Mouse (Mus musculus) erythroid progenitor cell, adult 5-6 weeks (primary cell): ENCODE data around the gene Retreg1. TPM values are rescaled to one million over a fixed set of nuclear protein-coding genes. Genes with fewer than 3 reads are reported as not detected.

Source experiments
- ATAC-seq: replicated peaks from 2 replicates; pipeline ENCODE4 v1.8.0; 2016; ENCODE audit warnings: moderate number of reproducible peaks, mild to moderate bottlenecking, moderate TSS enrichment, inconsistent platforms; ENCODE audit not compliant: poor library complexity, low FRiP score, severe bottlenecking
- total RNA-seq, 2 experiments: library from RNA; stranded (forward) in 1 of 2; stranded (reverse) in 1 of 2; fragments of 150-400 nt in 1 of 2; fragments of 186-747, 209-891 nt in 1 of 2; gene quantifications; 2 replicates each; pipeline versions ENCODE4 v1.2.3 to v1.2.4; 2015 to 2017; ENCODE audit warnings: low replicate concordance in 2 of 2

Gene Retreg1
- total RNA-seq, 2 experiments from 2014 or later = 13.4 to 25.6 TPM

DNA sequence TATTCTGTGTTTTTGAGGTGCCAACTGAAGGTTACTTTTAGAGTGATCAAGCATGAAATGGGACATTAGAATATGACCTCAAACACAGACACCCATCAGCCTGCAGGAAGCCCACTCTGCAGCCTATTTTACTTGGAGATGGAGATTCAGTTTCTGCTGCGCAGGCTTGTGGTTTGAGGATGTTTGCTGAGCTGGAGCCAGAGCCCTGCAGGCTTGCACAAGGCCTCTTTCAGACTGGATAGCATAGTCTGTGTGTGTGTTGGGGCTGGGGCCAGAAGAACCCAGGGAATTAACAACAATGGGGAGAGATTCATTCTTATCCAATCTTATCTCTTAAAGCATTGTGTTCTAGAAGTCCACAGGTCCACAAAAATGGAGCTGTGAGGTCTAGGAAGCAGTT lies 30.6 kb downstream of the Retreg1 start:
- ATAC-seq = no peak

DNA sequence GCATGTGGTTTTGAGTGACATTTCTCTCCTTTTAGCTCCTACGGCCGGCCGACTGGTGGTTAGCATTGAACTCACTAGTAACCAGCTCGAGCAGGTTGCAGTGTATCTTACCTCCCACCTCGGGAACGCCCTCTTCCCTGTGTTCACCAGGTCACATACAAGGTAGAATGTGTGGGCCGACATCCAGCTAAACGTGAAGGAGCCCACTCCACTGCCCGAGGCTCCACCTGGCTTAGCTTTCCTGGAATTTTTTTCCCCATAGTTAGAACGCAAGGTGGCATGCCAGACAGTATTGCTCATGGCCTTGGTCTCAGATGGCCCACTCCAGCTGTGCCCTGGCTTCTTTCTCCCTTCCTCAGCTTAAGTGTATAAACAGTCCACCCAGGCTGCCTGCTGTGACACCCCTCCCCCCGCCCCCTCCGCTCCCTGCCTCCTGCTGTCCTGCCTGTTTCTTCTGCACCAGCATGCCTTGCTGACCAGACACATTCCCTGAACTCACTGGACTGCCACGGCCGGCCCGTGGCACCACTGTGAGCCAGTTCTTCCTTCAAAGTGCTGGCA lies 33.7 kb downstream of the Retreg1 start:
- no peak for ATAC-seq

GRCm38 (mm10) chr15:25877798-25878197 lies 34.8 kb downstream of the Retreg1 start:
- no peak for ATAC-seq

- ATAC-seq = no peak
Measured at GRCm38 (mm10) chr15:25879229-25879628, 36.2 kb downstream of the Retreg1 start.

GRCm38 (mm10) chr15:25880192-25880591 lies 37.2 kb downstream of the Retreg1 start:
- no peak for ATAC-seq

GRCm38 (mm10) chr15:25882002-25882401 lies 39.0 kb downstream of the Retreg1 start:
- no peak for ATAC-seq

GRCm38 (mm10) chr15:25884416-25884958 lies 41.5 kb downstream of the Retreg1 start:
- no peak for ATAC-seq

GRCm38 (mm10) chr15:25886581-25887011 lies 43.6 kb downstream of the Retreg1 start:
- no peak for ATAC-seq

- no peak for ATAC-seq
Measured at GRCm38 (mm10) chr15:25889927-25890326, 46.9 kb downstream of the Retreg1 start.

DNA sequence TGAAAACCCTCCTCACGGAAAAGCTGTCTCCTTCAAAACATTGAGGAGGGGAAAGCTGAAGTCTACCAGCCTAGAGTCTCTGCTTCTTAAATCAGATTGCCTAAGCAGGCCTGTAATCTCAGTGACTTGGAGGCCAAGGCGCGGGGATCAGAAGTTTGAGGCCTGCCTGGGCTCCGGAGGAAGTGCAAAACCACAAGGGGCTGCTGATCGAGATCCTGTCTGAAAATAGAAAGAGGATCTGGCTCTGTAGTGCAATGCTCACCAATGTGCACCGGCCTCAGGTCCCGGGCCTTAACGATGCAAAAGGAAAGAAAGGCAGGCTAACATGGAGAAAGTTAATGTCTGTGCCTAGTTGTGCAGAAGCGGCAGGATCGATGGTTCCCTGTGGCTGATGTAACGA lies 48.6 kb downstream of the Retreg1 start:
- ATAC-seq = no peak

- ATAC-seq = no peak
Measured at GRCm38 (mm10) chr15:25893327-25893726, 50.3 kb downstream of the Retreg1 start.

- ATAC-seq = no peak
Measured at GRCm38 (mm10) chr15:25896783-25897182, 53.8 kb downstream of the Retreg1 start.

- no peak for ATAC-seq
Measured at GRCm38 (mm10) chr15:25897617-25898016, 54.6 kb downstream of the Retreg1 start.

- ATAC-seq = no peak
Measured at GRCm38 (mm10) chr15:25899021-25899420, 56.0 kb downstream of the Retreg1 start.

- no peak for ATAC-seq
Measured at GRCm38 (mm10) chr15:25900540-25900939, 57.6 kb downstream of the Retreg1 start.

DNA sequence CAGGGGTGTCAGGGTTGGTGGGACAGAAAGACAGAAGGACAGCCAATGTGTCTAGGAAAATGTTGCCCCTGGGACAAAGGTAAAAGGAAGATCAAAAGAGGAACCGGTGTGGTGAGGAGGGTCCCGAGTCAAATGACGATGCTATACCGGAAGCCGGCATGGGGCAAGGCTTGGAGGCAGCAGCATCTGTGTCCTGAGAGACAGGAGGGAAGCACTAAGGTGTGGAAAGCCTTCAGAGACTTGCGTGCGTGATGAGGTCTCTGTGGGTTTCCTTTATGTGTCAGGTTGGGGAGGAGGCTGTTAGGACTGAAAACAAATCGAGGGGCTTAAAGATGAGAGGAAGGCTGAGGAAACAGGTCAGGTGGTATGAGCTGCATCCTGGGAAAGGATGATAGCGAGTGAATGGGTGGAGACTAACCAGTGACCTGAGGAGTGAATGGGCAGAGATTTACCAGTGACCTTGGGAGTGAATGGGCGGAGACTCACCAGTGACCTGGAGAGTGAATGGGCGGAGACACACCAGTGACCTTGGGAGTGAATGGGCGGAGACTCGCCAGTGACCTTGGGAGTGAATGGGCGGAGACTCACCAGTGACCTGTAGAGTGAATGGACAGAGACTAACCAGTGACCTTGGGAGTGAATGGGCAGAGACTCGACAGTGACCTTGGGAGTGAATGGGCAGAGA lies 60.1 kb downstream of the Retreg1 start:
- no peak for ATAC-seq

DNA sequence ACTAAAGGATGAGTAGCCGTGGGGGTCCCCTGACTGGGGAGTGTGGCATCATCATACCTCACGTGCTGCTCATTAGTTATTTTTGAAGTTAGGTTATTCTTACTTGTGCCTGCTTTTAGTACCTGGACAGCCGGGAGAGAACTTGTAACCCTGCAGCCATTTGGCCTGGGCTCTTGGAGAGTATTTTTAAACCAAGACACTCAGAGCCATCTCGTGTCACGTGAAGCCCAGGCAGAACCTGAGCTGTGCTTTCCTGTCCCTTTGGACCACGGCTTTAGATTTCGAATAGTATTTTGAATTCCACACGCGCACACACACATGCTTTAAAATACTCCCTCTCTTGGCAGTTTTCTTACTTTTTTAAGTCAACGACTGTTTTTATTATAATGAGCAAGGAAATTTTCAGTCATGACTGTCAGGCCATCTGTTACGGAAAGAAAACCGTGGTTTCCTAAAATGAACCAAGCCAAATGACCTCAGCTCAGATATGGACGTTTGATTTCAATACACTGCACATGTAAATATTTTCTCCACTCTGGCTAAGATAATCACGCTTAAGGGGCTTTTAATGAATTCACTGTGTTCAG lies 61.5 kb downstream of the Retreg1 start:
- no peak for ATAC-seq

- no peak for ATAC-seq
Measured at GRCm38 (mm10) chr15:25909783-25910494, 67.0 kb downstream of the Retreg1 start.

- ATAC-seq = no peak
Measured at GRCm38 (mm10) chr15:25910495-25910865, 67.5 kb downstream of the Retreg1 start.

- ATAC-seq = no peak
Measured at GRCm38 (mm10) chr15:25910924-25911323, 67.9 kb downstream of the Retreg1 start.

- no peak for ATAC-seq
Measured at GRCm38 (mm10) chr15:25912911-25913310, 69.9 kb downstream of the Retreg1 start.
